Mouse (Mus musculus): Measurements from ENCODE around the gene Syt12. TPM values are rescaled to one million over a fixed set of nuclear protein-coding genes. Genes with fewer than 3 reads are reported as not detected.

Gene Syt12
- polyA plus RNA-seq, 1 experiment from 2014 or later: 0.88 TPM

DNA sequence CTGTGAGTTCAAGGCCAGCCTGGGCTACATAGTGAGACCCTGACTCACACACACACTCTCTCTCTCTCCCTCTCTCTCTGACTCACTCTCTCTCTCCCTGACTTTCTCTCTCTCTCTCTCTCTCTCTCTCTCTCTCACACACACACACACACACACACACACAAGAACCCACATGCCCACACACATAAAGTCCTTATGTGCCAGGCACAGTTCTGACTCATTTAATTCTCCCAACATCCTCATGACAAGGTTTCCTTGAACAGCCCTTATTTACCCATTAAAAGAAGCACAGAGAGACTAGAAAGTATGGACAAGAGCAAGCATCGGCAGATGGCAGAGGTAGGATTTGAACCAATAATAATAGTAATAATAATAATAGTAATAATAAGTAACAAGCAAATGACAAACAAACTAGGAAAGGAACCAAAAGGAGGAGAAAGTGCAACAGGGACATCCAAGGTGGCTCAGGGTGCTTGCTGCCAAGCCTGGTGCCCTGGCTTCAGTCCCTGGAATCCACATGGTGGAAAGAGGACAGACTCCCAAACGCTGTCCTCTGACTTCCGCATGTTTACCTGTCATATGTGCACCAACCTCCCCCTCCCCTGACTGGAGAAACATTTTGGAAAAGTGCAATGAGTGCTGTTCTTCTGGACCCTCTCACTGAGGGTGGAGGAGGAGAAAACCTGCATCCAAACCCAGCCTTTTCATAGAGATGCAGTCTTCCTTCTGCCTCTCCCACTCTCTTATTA lies 5.0 kb upstream of the Syt12 start:
- Histone ChIP-seq H3K27ac (no peak overlapping the region), H3K27me3 (peaks cover 28% of the 10 kb centered on the region), H3K4me2 (no peak overlapping the region), H3K9ac (replicated peaks) (no peak overlapping the region), H3K4me3 (replicated peaks) (no peak overlapping the region), H3K9me3 (no peaks in the 10 kb centered on the region), H3K4me1 (replicated peaks) (peaks cover under 1% of the 10 kb centered on the region; the same call in 1 of the 2 replicates), H3K36me3 (no peaks in the 10 kb centered on the region)
- no peak for ATAC-seq (ENCODE audit: insufficient number of reproducible peaks, insufficient read depth, low FRiP score, low TSS enrichment, low read depth)
- 84% methylated on average over 3 of the region's 3 CpGs for WGBS

- no peak overlapping the region for H3K4me3 ChIP-seq (replicated peaks)
- no peaks in the 10 kb centered on the region for H3K36me3 ChIP-seq
- WGBS: 37% methylated on average over 4 of the region's 4 CpGs
Measured at GRCm38 (mm10) chr19:4481326-4481725, 4.1 kb upstream of the Syt12 start.

GRCm38 (mm10) chr19:4480041-4480440 lies 2.8 kb upstream of the Syt12 start:
- H3K9me3 ChIP-seq: no peaks in the 10 kb centered on the region
- H3K27ac ChIP-seq: no peak overlapping the region
- peaks cover 50% of the 10 kb centered on the region for H3K27me3 ChIP-seq
- H3K4me1 ChIP-seq (replicated peaks): peaks cover 9% of the 10 kb centered on the region
- no peak overlapping the region for H3K4me2 ChIP-seq
- H3K36me3 ChIP-seq: no peaks in the 10 kb centered on the region
- ATAC-seq (ENCODE audit: insufficient number of reproducible peaks, insufficient read depth, low FRiP score, low TSS enrichment, low read depth): no peak
- WGBS: 84% methylated on average over 2 of the region's 2 CpGs
- H3K9ac ChIP-seq (replicated peaks): no peak overlapping the region
- no peak overlapping the region for H3K4me3 ChIP-seq (replicated peaks)

More at GRCm38 (mm10) chr19:4481326-4481725, 4.1 kb upstream of the Syt12 start:
- no peak overlapping the region for H3K4me2 ChIP-seq
- H3K9ac ChIP-seq (replicated peaks): no peak overlapping the region
- H3K9me3 ChIP-seq: no peaks in the 10 kb centered on the region
- no peak for ATAC-seq (ENCODE audit: insufficient number of reproducible peaks, insufficient read depth, low FRiP score, low TSS enrichment, low read depth)
- no peak overlapping the region for H3K27ac ChIP-seq
- H3K4me1 ChIP-seq (replicated peaks): peaks cover 8% of the 10 kb centered on the region
- H3K27me3 ChIP-seq: peaks cover 37% of the 10 kb centered on the region

DNA sequence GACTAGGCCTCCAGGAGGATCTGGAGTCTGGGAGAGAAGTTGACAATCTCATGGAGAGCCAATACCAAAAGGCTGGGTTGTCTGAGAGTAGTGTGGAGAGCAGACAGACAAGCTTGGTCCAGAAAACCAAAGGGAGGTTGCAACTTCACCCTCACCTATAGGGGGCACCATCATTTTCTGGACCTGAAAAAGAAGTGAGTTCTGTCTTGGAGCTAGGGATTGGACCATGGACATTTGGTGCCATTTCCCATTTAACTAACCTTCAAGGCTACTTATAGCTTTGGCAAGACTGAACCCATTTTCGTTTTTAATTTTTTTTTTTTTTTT lies 906 bp upstream of the Syt12 start:
- no peak overlapping the region for H3K4me2 ChIP-seq
- no peak overlapping the region for H3K27ac ChIP-seq
- H3K4me3 ChIP-seq (replicated peaks): no peak overlapping the region
- H3K4me1 ChIP-seq (replicated peaks): peaks cover 9% of the 10 kb centered on the region
- H3K36me3 ChIP-seq: no peaks in the 10 kb centered on the region
- WGBS: 40% methylated on average over 1 of the region's 1 CpGs
- H3K9ac ChIP-seq (replicated peaks): no peak overlapping the region
- no peaks in the 10 kb centered on the region for H3K9me3 ChIP-seq
- H3K27me3 ChIP-seq: peaks cover 64% of the 10 kb centered on the region
- ATAC-seq (ENCODE audit: insufficient number of reproducible peaks, insufficient read depth, low FRiP score, low TSS enrichment, low read depth): no peak

DNA sequence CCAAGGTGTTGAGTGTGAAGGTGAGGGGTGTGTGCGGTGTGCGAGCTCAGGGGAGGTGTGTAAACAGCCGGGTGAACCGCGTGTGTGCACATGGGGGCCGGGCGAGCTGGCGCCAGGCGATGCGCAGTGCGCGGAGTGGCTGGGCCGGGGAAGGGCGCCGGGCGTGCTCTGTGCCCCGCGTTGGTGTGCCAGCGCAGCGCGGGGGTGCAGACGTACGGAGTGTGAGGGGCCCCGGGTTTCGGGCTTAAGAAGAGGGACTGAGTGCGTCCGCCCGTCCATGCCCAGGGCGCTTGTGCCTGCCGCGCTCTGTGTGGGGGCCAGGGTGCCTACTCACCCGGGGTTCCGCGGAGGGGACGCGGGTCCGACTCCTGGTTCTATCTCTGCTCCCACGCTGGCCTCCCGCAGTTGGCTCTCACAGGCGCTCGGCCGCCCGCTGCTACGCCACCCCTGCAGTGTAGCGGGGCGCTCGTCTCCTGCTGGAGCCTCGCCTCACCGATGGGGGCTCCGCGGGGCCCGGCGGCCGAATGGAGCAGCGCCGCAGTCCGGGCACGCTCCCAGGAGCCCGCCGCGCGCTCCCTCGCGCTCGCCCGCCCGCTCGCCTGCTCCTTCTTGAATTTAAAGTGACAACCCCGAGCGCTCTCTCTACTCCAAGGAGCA lies 518 bp downstream of the Syt12 start:
- Histone ChIP-seq H3K9me3 (no peaks in the 10 kb centered on the region), H3K4me1 (replicated peaks) (peaks cover 9% of the 10 kb centered on the region), H3K27me3 (peaks cover 64% of the 10 kb centered on the region), H3K9ac (replicated peaks) (peak overlapping the region; percentile 59), H3K27ac (no peak overlapping the region), H3K4me2 (peak overlapping the region; percentile 96), H3K36me3 (no peaks in the 10 kb centered on the region), H3K4me3 (replicated peaks) (peak overlapping the region; percentile 58)
- under 1% methylated on average over 70 of the region's 70 CpGs for WGBS
- ATAC-seq (ENCODE audit: insufficient number of reproducible peaks, insufficient read depth, low FRiP score, low TSS enrichment, low read depth): peak; percentile 45; the same call in 1 of the 2 replicates

DNA sequence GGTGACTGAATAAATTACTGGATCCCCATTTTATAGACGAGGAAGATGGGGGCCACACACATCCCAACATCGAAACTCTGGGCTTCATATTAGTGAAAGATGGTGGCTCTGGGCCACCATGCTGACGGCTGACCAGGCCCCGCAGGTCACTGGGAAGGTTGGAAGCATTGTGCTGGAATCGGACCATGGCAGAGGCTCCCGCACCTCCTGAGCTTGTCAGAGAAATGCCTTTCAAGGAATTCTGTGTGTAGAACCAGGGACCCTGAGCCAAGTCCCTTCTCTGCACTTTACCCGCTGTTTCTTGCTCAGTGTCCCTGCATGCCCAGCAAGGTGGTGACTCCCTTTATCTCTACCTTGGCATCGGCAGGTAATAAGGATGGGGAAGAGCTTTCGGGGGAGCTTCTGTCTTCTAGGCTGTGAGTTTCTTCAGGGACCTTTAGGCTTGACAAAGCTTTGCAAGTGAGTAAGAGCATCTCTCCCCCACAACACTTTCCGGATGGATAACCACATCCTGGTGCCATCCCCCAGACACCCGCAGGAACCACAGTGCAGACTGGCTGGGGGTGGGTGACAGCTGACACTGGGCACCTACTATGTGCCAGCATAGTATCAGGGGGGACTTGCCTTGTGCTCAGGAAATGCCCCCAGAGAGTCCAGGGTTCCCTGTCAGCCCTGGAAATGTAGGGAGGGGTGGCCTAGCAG lies 1.9 kb downstream of the Syt12 start:
- ATAC-seq (ENCODE audit: insufficient number of reproducible peaks, insufficient read depth, low FRiP score, low TSS enrichment, low read depth): no peak
- no peaks in the 10 kb centered on the region for H3K36me3 ChIP-seq
- H3K27me3 ChIP-seq: peaks cover 64% of the 10 kb centered on the region
- no peak overlapping the region for H3K27ac ChIP-seq
- no peak overlapping the region for H3K4me2 ChIP-seq
- no peaks in the 10 kb centered on the region for H3K9me3 ChIP-seq
- H3K9ac ChIP-seq (replicated peaks): no peak overlapping the region
- WGBS: 81% methylated on average over 11 of the region's 11 CpGs
- H3K4me3 ChIP-seq (replicated peaks): no peak overlapping the region
- H3K4me1 ChIP-seq (replicated peaks): peaks cover 9% of the 10 kb centered on the region

- Histone ChIP-seq H3K27ac (no peak overlapping the region), H3K27me3 (peaks cover 59% of the 10 kb centered on the region), H3K4me2 (no peak overlapping the region), H3K36me3 (no peaks in the 10 kb centered on the region), H3K4me1 (replicated peaks) (peaks cover 9% of the 10 kb centered on the region), H3K9ac (replicated peaks) (no peak overlapping the region), H3K4me3 (replicated peaks) (no peak overlapping the region), H3K9me3 (no peaks in the 10 kb centered on the region)
- WGBS: 47% methylated on average over 3 of the region's 3 CpGs
- ATAC-seq (ENCODE audit: insufficient number of reproducible peaks, insufficient read depth, low FRiP score, low TSS enrichment, low read depth): no peak
Measured at GRCm38 (mm10) chr19:4474739-4475138, 2.5 kb downstream of the Syt12 start.

GRCm38 (mm10) chr19:4473549-4473948 lies 3.7 kb downstream of the Syt12 start:
- no peak for ATAC-seq (ENCODE audit: insufficient number of reproducible peaks, insufficient read depth, low FRiP score, low TSS enrichment, low read depth)
- Histone ChIP-seq H3K27me3 (peaks cover 50% of the 10 kb centered on the region), H3K36me3 (no peaks in the 10 kb centered on the region), H3K9ac (replicated peaks) (no peak overlapping the region), H3K27ac (no peak overlapping the region), H3K4me2 (no peak overlapping the region), H3K9me3 (no peaks in the 10 kb centered on the region), H3K4me3 (replicated peaks) (no peak overlapping the region), H3K4me1 (replicated peaks) (peaks cover 9% of the 10 kb centered on the region)
- WGBS: 91% methylated on average over 5 of the region's 5 CpGs

DNA sequence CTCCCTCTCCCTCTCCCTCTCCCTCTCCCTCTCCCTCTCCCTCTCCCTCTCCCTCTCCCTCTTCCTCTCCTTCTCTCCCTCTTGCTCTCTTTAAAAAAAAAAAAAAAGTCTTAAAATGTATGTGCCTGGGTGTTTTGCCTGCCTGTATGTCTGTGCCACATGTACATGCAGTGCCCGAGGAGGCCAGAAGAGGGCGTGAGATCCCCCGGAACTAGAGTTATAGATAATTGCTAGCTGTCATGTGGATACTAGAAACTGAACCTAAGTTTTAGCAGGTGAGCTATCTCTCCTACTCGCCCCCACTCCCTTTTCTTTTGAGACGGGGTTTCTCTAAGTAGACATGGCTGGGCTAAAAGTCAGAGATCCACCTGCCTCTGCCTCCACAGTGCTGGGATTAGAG lies 8.9 kb downstream of the Syt12 start:
- ATAC-seq (ENCODE audit: insufficient number of reproducible peaks, insufficient read depth, low FRiP score, low TSS enrichment, low read depth): no peak
- H3K4me1 ChIP-seq (replicated peaks): no peaks in the 10 kb centered on the region
- H3K27ac ChIP-seq: no peak overlapping the region
- WGBS: 35% methylated on average over 5 of the region's 5 CpGs
- no peaks in the 10 kb centered on the region for H3K9me3 ChIP-seq
- peaks cover 4% of the 10 kb centered on the region; the same call in 1 of the 2 replicates for H3K27me3 ChIP-seq
- H3K9ac ChIP-seq (replicated peaks): no peak overlapping the region
- H3K4me3 ChIP-seq (replicated peaks): no peak overlapping the region
- no peak overlapping the region for H3K4me2 ChIP-seq
- no peaks in the 10 kb centered on the region for H3K36me3 ChIP-seq

- H3K4me3 ChIP-seq (replicated peaks): no peak overlapping the region
- H3K27ac ChIP-seq: no peak overlapping the region
- WGBS: 84% methylated on average over 4 of the region's 4 CpGs
- H3K36me3 ChIP-seq: no peaks in the 10 kb centered on the region
- no peak overlapping the region for H3K9ac ChIP-seq (replicated peaks)
- H3K4me2 ChIP-seq: no peak overlapping the region
- no peaks in the 10 kb centered on the region for H3K27me3 ChIP-seq
- no peaks in the 10 kb centered on the region for H3K4me1 ChIP-seq (replicated peaks)
- ATAC-seq (ENCODE audit: insufficient number of reproducible peaks, insufficient read depth, low FRiP score, low TSS enrichment, low read depth): no peak
- no peaks in the 10 kb centered on the region for H3K9me3 ChIP-seq
Measured at GRCm38 (mm10) chr19:4464666-4465065, 12.6 kb downstream of the Syt12 start.

- no peaks in the 10 kb centered on the region for H3K9me3 ChIP-seq
- H3K4me2 ChIP-seq: no peak overlapping the region
- H3K4me1 ChIP-seq (replicated peaks): no peaks in the 10 kb centered on the region
- H3K36me3 ChIP-seq: no peaks in the 10 kb centered on the region
- H3K9ac ChIP-seq (replicated peaks): no peak overlapping the region
- H3K4me3 ChIP-seq (replicated peaks): no peak overlapping the region
- H3K27ac ChIP-seq: no peak overlapping the region
- H3K27me3 ChIP-seq: no peaks in the 10 kb centered on the region; the same call in 1 of the 2 replicates
- WGBS: 87% methylated on average over 8 of the region's 8 CpGs
- ATAC-seq (ENCODE audit: insufficient number of reproducible peaks, insufficient read depth, low FRiP score, low TSS enrichment, low read depth): no peak
Measured at GRCm38 (mm10) chr19:4461981-4462380, 15.3 kb downstream of the Syt12 start.

All from limb, embryonic 12.5 days (tissue).